Mouse (Mus musculus) C2C12 (cell line): ENCODE results near the gene Ficd.

Source experiments
- CTCF ChIP-seq: IDR thresholded peaks from one replicate; pipeline ENCODE4 v1.5.1; 2011; ENCODE audit not compliant: control insufficient read depth, insufficient read depth, insufficient read length
- USF1 ChIP-seq: IDR thresholded peaks from one replicate; pipeline ENCODE4 v1.6.1; 2011; ENCODE audit warnings: low read depth, mild to moderate bottlenecking, control low read depth, moderate library complexity

- TF ChIP-seq CTCF (no peak), USF1 (no peak)
Observed at GRCm38 (mm10) chr5:113781254-113781653, 45.7 kb downstream of the Ficd start.
